21 mouse cellular contexts compared by ENCODE assay signal in the genomic region with DNA sequence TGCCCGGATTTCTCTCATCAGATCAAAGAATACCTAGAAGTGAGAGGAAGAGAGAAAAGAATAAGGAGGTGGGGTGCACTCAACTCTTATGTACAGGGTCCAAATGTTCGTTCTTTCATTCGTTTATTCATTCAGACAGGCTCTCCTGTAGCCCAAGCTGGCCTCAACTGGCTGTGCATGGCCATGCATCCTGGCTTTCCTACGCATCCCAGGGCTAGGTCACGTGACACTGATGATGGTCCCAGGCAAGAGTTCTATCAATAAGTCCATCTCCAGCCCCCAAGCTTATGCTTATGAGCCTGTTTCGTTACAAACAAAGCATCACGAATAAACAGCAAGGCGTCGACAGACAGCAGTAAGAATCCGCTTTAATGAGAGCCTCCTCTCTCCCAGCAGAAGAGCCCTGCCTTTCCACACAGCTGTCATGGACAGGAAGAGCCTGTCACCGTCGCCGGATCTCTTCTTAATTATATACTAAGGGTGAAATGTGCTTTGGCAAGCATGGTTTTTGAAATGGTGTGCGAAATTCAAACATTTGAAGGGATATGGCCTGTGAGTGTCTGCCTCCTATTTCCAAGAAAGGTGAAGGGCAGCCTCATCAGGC. TPM values are rescaled to one million over a fixed set of nuclear protein-coding genes. Genes with fewer than 3 reads are reported as not detected.
DNase-seq lines count a peak whose midpoint lies in the region; ATAC-seq and TF ChIP-seq lines count a peak whose summit lies in the region.
"Had no signal": no experiment of that assay in that cellular context is flagged by ENCODE, and none has a peak within 500 bp of the region (broad histone marks: within the 10 kb centered on the region; RNA-seq: fewer than 3 reads in every experiment).

No protein-coding gene starts in this region.

- H3K4me2 ChIP-seq in forebrain, embryonic 12.5 days = no peak overlapping the region
- H3K4me2 ChIP-seq in kidney, postnatal 0 days (ENCODE audit: low read length) = no peak overlapping the region
- H3K4me2 ChIP-seq in kidney, embryonic 14.5 days (replicated peaks; ENCODE audit: low read depth, low read length) = no peak overlapping the region
- H3K4me2 ChIP-seq in midbrain, embryonic 13.5 days (replicated peaks) = no peak overlapping the region
- H3K4me2 ChIP-seq in midbrain, postnatal 0 days (ENCODE audit: low read depth, low read length, poor library complexity, severe bottlenecking) = no peak overlapping the region
- H3K4me2 ChIP-seq: embryonic facial prominence, embryonic 12.5 days; hindbrain, embryonic 15.5 days; limb, embryonic 15.5 days; midbrain, embryonic 12.5 days; stomach, embryonic 15.5 days had no signal

- 0 out of 2 replicates have a peak, but pooled peaks have one; percentile 23 for ATAC-seq in forebrain, embryonic 12.5 days (ENCODE audit: low FRiP score)
- no peak for ATAC-seq in kidney, postnatal 0 days (replicated peaks; ENCODE audit: low FRiP score, low read depth)
- ATAC-seq in kidney, embryonic 14.5 days (ENCODE audit: low FRiP score, low TSS enrichment) = no peak
- ATAC-seq in midbrain, embryonic 13.5 days = peak; percentile 44
- ATAC-seq in midbrain, postnatal 0 days (ENCODE audit: low FRiP score) = no peak
- no peak for ATAC-seq in megakaryocyte-erythroid progenitor cell, adult 5-6 weeks (replicated peaks; ENCODE audit: low FRiP score, low TSS enrichment, poor library complexity, severe bottlenecking)
- ATAC-seq: CD4-positive, CD25-positive, alpha-beta regulatory T cell, adult 4 months; intestine, postnatal 0 days had no signal

- WGBS in forebrain, embryonic 12.5 days = 53% methylated on average over 14 of the region's 14 CpGs
- WGBS in forebrain, embryonic 10.5 days = 69% methylated on average over 14 of the region's 14 CpGs
- 57% methylated on average over 14 of the region's 14 CpGs for WGBS in kidney, postnatal 0 days
- WGBS in kidney, embryonic 14.5 days = 63% methylated on average over 14 of the region's 14 CpGs
- 49% methylated on average over 14 of the region's 14 CpGs for WGBS in midbrain, embryonic 13.5 days
- 45% methylated on average over 14 of the region's 14 CpGs for WGBS in midbrain, postnatal 0 days

- H3K36me3 ChIP-seq in forebrain, embryonic 12.5 days (replicated peaks) = no peaks in the 10 kb centered on the region; the same call in 1 of the 2 replicates
- peaks cover 34% of the 10 kb centered on the region for H3K36me3 ChIP-seq in forebrain, embryonic 10.5 days (replicated peaks)
- peaks cover 40% of the 10 kb centered on the region for H3K36me3 ChIP-seq in kidney, postnatal 0 days (ENCODE audit: insufficient read depth, low read length)
- H3K36me3 ChIP-seq in kidney, embryonic 14.5 days (ENCODE audit: control insufficient read depth, insufficient read depth, low read length) = peaks cover 60% of the 10 kb centered on the region
- H3K36me3 ChIP-seq in midbrain, embryonic 13.5 days = peaks cover 38% of the 10 kb centered on the region
- peaks cover 30% of the 10 kb centered on the region for H3K36me3 ChIP-seq in midbrain, postnatal 0 days (ENCODE audit: insufficient read depth, low read length)
- H3K36me3 ChIP-seq: hindbrain, embryonic 15.5 days had no signal

- peaks cover 12% of the 10 kb centered on the region for H3K4me1 ChIP-seq in forebrain, embryonic 12.5 days
- peaks cover 7% of the 10 kb centered on the region; the same call in 1 of the 2 replicates for H3K4me1 ChIP-seq in forebrain, embryonic 10.5 days
- no peaks in the 10 kb centered on the region for H3K4me1 ChIP-seq in kidney, postnatal 0 days (replicated peaks; ENCODE audit: insufficient read depth, low read length)
- no peaks in the 10 kb centered on the region for H3K4me1 ChIP-seq in kidney, embryonic 14.5 days (ENCODE audit: control insufficient read depth, insufficient read depth, low read length)
- H3K4me1 ChIP-seq in midbrain, embryonic 13.5 days (replicated peaks) = peaks cover 16% of the 10 kb centered on the region
- H3K4me1 ChIP-seq in midbrain, postnatal 0 days (ENCODE audit: insufficient read depth, low read length) = no peaks in the 10 kb centered on the region
- H3K4me1 ChIP-seq: limb, embryonic 15.5 days; stomach, embryonic 15.5 days had no signal

- H3K4me3 ChIP-seq in forebrain, embryonic 12.5 days (replicated peaks) = no peak overlapping the region
- H3K4me3 ChIP-seq in forebrain, embryonic 10.5 days = no peak overlapping the region
- no peak overlapping the region for H3K4me3 ChIP-seq in kidney, postnatal 0 days (replicated peaks; ENCODE audit: low read depth, low read length)
- no peak overlapping the region for H3K4me3 ChIP-seq in kidney, embryonic 14.5 days (ENCODE audit: low read length)
- H3K4me3 ChIP-seq in midbrain, embryonic 13.5 days (replicated peaks) = no peak overlapping the region
- H3K4me3 ChIP-seq in midbrain, postnatal 0 days (ENCODE audit: low read depth, low read length) = no peak overlapping the region
- H3K4me3 ChIP-seq: embryonic facial prominence, embryonic 12.5 days; heart, adult 2 months; hindbrain, embryonic 15.5 days; limb, embryonic 15.5 days; midbrain, embryonic 12.5 days; stomach, embryonic 15.5 days had no signal

- H3K27ac ChIP-seq in forebrain, embryonic 12.5 days = no peak overlapping the region
- H3K27ac ChIP-seq in forebrain, embryonic 10.5 days = no peak overlapping the region
- no peak overlapping the region for H3K27ac ChIP-seq in kidney, postnatal 0 days
- no peak overlapping the region for H3K27ac ChIP-seq in kidney, embryonic 14.5 days (ENCODE audit: low read depth, low read length)
- peak overlapping the region; percentile 51; the same call in 1 of the 2 replicates for H3K27ac ChIP-seq in midbrain, embryonic 13.5 days
- no peak overlapping the region for H3K27ac ChIP-seq in midbrain, postnatal 0 days (ENCODE audit: low read depth, low read length)
- H3K27ac ChIP-seq: embryonic facial prominence, embryonic 12.5 days; heart, adult 2 months; hindbrain, embryonic 15.5 days; limb, embryonic 15.5 days; stomach, embryonic 15.5 days had no signal

- DNase-seq in forebrain, embryonic 10.5 days (ENCODE audit: extremely low spot score, low spot score) = no peak
- DNase-seq in kidney, postnatal 0 days (ENCODE audit: low spot score) = peak; percentile 53
- DNase-seq in midbrain, postnatal 0 days (ENCODE audit: low spot score) = no peak
- no peak for DNase-seq in right cerebral cortex, postnatal 4 days
- DNase-seq: adrenal gland, postnatal 36 days; cerebellum, adult 9-10 months; heart, adult 2 months; layer of hippocampus, postnatal 36 days; right cerebral cortex, adult 18-20 months had no signal

- no peak overlapping the region for H3K9ac ChIP-seq in forebrain, embryonic 12.5 days
- no peak overlapping the region for H3K9ac ChIP-seq in kidney, postnatal 0 days (ENCODE audit: low read depth, low read length)
- no peak overlapping the region for H3K9ac ChIP-seq in kidney, embryonic 14.5 days (ENCODE audit: low read depth, low read length)
- H3K9ac ChIP-seq in midbrain, embryonic 13.5 days (replicated peaks) = no peak overlapping the region
- no peak overlapping the region for H3K9ac ChIP-seq in midbrain, postnatal 0 days (replicated peaks; ENCODE audit: low read length, poor library complexity, severe bottlenecking)
- H3K9ac ChIP-seq: embryonic facial prominence, embryonic 12.5 days; hindbrain, embryonic 15.5 days; limb, embryonic 15.5 days; midbrain, embryonic 12.5 days; stomach, embryonic 15.5 days had no signal

- TF ChIP-seq CTCF in kidney, postnatal 0 days (IDR thresholded peaks at IDR 0.05; ENCODE audit: low read depth) = no peak
- TF ChIP-seq CTCF in midbrain, postnatal 0 days (IDR thresholded peaks at IDR 0.05) = no peak

- H3K27me3 ChIP-seq in forebrain, embryonic 12.5 days = no peaks in the 10 kb centered on the region
- H3K27me3 ChIP-seq in forebrain, embryonic 10.5 days (ENCODE audit: poor library complexity, severe bottlenecking) = no peaks in the 10 kb centered on the region
- no peaks in the 10 kb centered on the region for H3K27me3 ChIP-seq in kidney, postnatal 0 days (ENCODE audit: insufficient read depth, low read length)
- no peaks in the 10 kb centered on the region for H3K27me3 ChIP-seq in kidney, embryonic 14.5 days (ENCODE audit: control insufficient read depth, insufficient read depth, low read length)
- H3K27me3 ChIP-seq in midbrain, embryonic 13.5 days = no peaks in the 10 kb centered on the region
- no peaks in the 10 kb centered on the region for H3K27me3 ChIP-seq in midbrain, postnatal 0 days (ENCODE audit: insufficient read depth, low read length)
- H3K27me3 ChIP-seq: embryonic facial prominence, embryonic 12.5 days; hindbrain, embryonic 15.5 days; limb, embryonic 15.5 days; midbrain, embryonic 12.5 days; stomach, embryonic 15.5 days had no signal

- no peaks in the 10 kb centered on the region for H3K9me3 ChIP-seq in forebrain, embryonic 12.5 days
- H3K9me3 ChIP-seq in forebrain, embryonic 10.5 days = no peaks in the 10 kb centered on the region
- no peaks in the 10 kb centered on the region for H3K9me3 ChIP-seq in kidney, postnatal 0 days (replicated peaks; ENCODE audit: low read length)
- no peaks in the 10 kb centered on the region for H3K9me3 ChIP-seq in kidney, embryonic 14.5 days (ENCODE audit: control insufficient read depth, low read length)
- H3K9me3 ChIP-seq in midbrain, embryonic 13.5 days = no peaks in the 10 kb centered on the region
- H3K9me3 ChIP-seq in midbrain, postnatal 0 days (ENCODE audit: low read length) = no peaks in the 10 kb centered on the region
- H3K9me3 ChIP-seq: embryonic facial prominence, embryonic 12.5 days; G1E; hindbrain, embryonic 15.5 days; limb, embryonic 15.5 days; midbrain, embryonic 12.5 days; stomach, embryonic 15.5 days had no signal

RNA-seq across cellular contexts. Expression of a gene that starts 32.7 kb away (rescaled TPM):
- 65.7 and 67.3 TPM in 2 replicates for polyA plus RNA-seq in forebrain, embryonic 12.5 days (2016; fragmentation: Nextera tagmentation; extraction: Ambion mirVana)
- 80.8 and 84.0 TPM in 2 replicates for polyA plus RNA-seq in forebrain, embryonic 10.5 days (2016; fragmentation: Nextera tagmentation; extraction: Ambion mirVana)
- 129 and 141 TPM in 2 replicates for polyA plus RNA-seq in kidney, postnatal 0 days (2015; fragmentation: Nextera tagmentation; extraction: Ambion mirVana)
- polyA plus RNA-seq in kidney, embryonic 14.5 days (2014; fragmentation: Nextera tagmentation; extraction: Ambion mirVana) = 84.7 and 123 TPM in 2 replicates
- 56.3 and 58.7 TPM in 2 replicates for polyA plus RNA-seq in midbrain, embryonic 13.5 days (2015; fragmentation: Nextera tagmentation; extraction: Ambion mirVana)
- total RNA-seq in midbrain, postnatal 0 days (2014; rRNA removed) = 38.1 and 41.9 TPM in 2 replicates
- 63.2 and 65.1 TPM in 2 replicates for polyA plus RNA-seq in midbrain, postnatal 0 days (2015; fragmentation: Nextera tagmentation; extraction: Ambion mirVana)
- 2.3 and 4.6 TPM in 2 replicates for total RNA-seq in megakaryocyte-erythroid progenitor cell, adult 5-6 weeks (2014; fragmentation: Nextera tagmentation)
- total RNA-seq in megakaryocyte-erythroid progenitor cell, adult 5-6 weeks (2017) = 3.9 and 5.2 TPM in 2 replicates

RNA-seq across cellular contexts. Expression of a gene that starts 49.8 kb away (rescaled TPM):
- polyA plus RNA-seq in forebrain, embryonic 12.5 days (2016; fragmentation: Nextera tagmentation; extraction: Ambion mirVana) = 1.8 and 2.3 TPM in 2 replicates
- 0.05 and 0.09 TPM in 2 replicates for polyA plus RNA-seq in forebrain, embryonic 10.5 days (2016; fragmentation: Nextera tagmentation; extraction: Ambion mirVana)
- polyA plus RNA-seq in kidney, postnatal 0 days (2015; fragmentation: Nextera tagmentation; extraction: Ambion mirVana) = 0.40 and 0.55 TPM in 2 replicates
- polyA plus RNA-seq in kidney, embryonic 14.5 days (2014; fragmentation: Nextera tagmentation; extraction: Ambion mirVana) = 0.16 TPM in 2 replicates
- polyA plus RNA-seq in midbrain, embryonic 13.5 days (2015; fragmentation: Nextera tagmentation; extraction: Ambion mirVana) = 1.2 and 1.6 TPM in 2 replicates
- total RNA-seq in midbrain, postnatal 0 days (2014; rRNA removed) = 4.1 and 5.1 TPM in 2 replicates
- polyA plus RNA-seq in midbrain, postnatal 0 days (2015; fragmentation: Nextera tagmentation; extraction: Ambion mirVana) = 2.2 and 2.6 TPM in 2 replicates
- not detected in 2 replicates for total RNA-seq in megakaryocyte-erythroid progenitor cell, adult 5-6 weeks (2014; fragmentation: Nextera tagmentation)
- not detected in 2 replicates for total RNA-seq in megakaryocyte-erythroid progenitor cell, adult 5-6 weeks (2017)
- polyA plus RNA-seq: CD4-positive, CD25-positive, alpha-beta regulatory T cell, adult 4 months; G1E had no signal

RNA-seq across cellular contexts. Expression of a gene that starts 54.1 kb away (rescaled TPM):
- 19.2 and 19.7 TPM in 2 replicates for polyA plus RNA-seq in forebrain, embryonic 12.5 days (2016; fragmentation: Nextera tagmentation; extraction: Ambion mirVana)
- polyA plus RNA-seq in forebrain, embryonic 10.5 days (2016; fragmentation: Nextera tagmentation; extraction: Ambion mirVana) = 21.2 and 22.6 TPM in 2 replicates
- 30.6 and 34.6 TPM in 2 replicates for polyA plus RNA-seq in kidney, postnatal 0 days (2015; fragmentation: Nextera tagmentation; extraction: Ambion mirVana)
- polyA plus RNA-seq in kidney, embryonic 14.5 days (2014; fragmentation: Nextera tagmentation; extraction: Ambion mirVana) = 23.8 and 28.4 TPM in 2 replicates
- polyA plus RNA-seq in midbrain, embryonic 13.5 days (2015; fragmentation: Nextera tagmentation; extraction: Ambion mirVana) = 18.6 and 23.0 TPM in 2 replicates
- total RNA-seq in midbrain, postnatal 0 days (2014; rRNA removed) = 20.9 and 22.7 TPM in 2 replicates
- 12.6 and 13.8 TPM in 2 replicates for polyA plus RNA-seq in midbrain, postnatal 0 days (2015; fragmentation: Nextera tagmentation; extraction: Ambion mirVana)
- total RNA-seq in megakaryocyte-erythroid progenitor cell, adult 5-6 weeks (2014; fragmentation: Nextera tagmentation) = 5.7 and 7.7 TPM in 2 replicates
- 4.8 and 5.4 TPM in 2 replicates for total RNA-seq in megakaryocyte-erythroid progenitor cell, adult 5-6 weeks (2017)

Comparison
In these comparisons a context has a peak if more than half of its experiments do, and no peak if none do; other contexts are left out.
1. ATAC-seq: peak in forebrain, embryonic 12.5 days (single experiment) and midbrain, embryonic 13.5 days (single experiment); none in kidney, postnatal 0 days (single experiment), kidney, embryonic 14.5 days (single experiment), midbrain, postnatal 0 days (single experiment) and megakaryocyte-erythroid progenitor cell, adult 5-6 weeks (single experiment).